Mouse (Mus musculus) spleen, adult 2 months (tissue): ENCODE data around the gene Ube2q2. TPM values are rescaled to one million over a fixed set of nuclear protein-coding genes. Genes with fewer than 3 reads are reported as not detected.
"Not testable (repeated sequence)": the region's sequence is repeated elsewhere in the genome, so short reads cannot be mapped to it uniquely, and the experiment has no call there.

Source experiments
- DNase-seq, 2 experiments: peaks; one replicate each; pipeline versions ENCODE4 v3.0.0 to v3.0.0-alpha.2; 2012 to 2021; ENCODE audit warnings: low spot score in 2 of 2, low read depth in 1 of 2
- H3K27ac ChIP-seq: fragments of 200-500 bp; 2 replicates; pipeline ENCODE4 v1.5.1; 2012; ENCODE audit warnings: low read length, inconsistent platforms; ENCODE audit not compliant: insufficient read depth
- H3K27me3 ChIP-seq: fragments of 200-500 bp; 2 replicates; pipeline ENCODE4 v1.6.1; 2012; ENCODE audit warnings: mild to moderate bottlenecking, moderate library complexity, low read length, inconsistent platforms; ENCODE audit not compliant: control insufficient read depth, insufficient read depth
- H3K36me3 ChIP-seq: fragments of 200-500 bp; 2 replicates; pipeline ENCODE4 v1.6.1; 2012; ENCODE audit warnings: mild to moderate bottlenecking, low read length, inconsistent platforms; ENCODE audit not compliant: control insufficient read depth, insufficient read depth
- H3K4me1 ChIP-seq: fragments of 200-500 bp; 2 replicates; pipeline ENCODE4 v1.6.1; 2011; ENCODE audit warnings: inconsistent platforms; ENCODE audit not compliant: control insufficient read depth, insufficient read depth, insufficient read length
- H3K4me3 ChIP-seq: fragments of 200-500 bp; 2 replicates; pipeline ENCODE4 v1.5.1; 2011; ENCODE audit warnings: mild to moderate bottlenecking, inconsistent platforms; ENCODE audit not compliant: insufficient read depth, insufficient read length; ENCODE audit errors: extremely low read depth
- CTCF ChIP-seq: fragments of 200-500 bp; IDR thresholded peaks from 2 replicates; pipeline ENCODE4 v1.5.1; 2011; ENCODE audit warnings: mild to moderate bottlenecking, inconsistent platforms; ENCODE audit not compliant: insufficient read depth, insufficient read length, insufficient replicate concordance; ENCODE audit errors: extremely low read depth
- POLR2A ChIP-seq: fragments of 200-500 bp; IDR thresholded peaks from 2 replicates; pipeline ENCODE4 v1.6.1; 2011; ENCODE audit warnings: low read depth, low read length, inconsistent platforms
- WGBS: fragments of 180-500 bp; shearing (Covaris S2); methylation state at CpG from one replicate; pipeline ENCODE4 v1.1.7; 2018; 5-methylcytosine and 5-hydroxymethylcytosine counted together
- polyA plus RNA-seq: library from polyadenylated mRNA; depleted of rRNA; stranded (reverse); fragments of >200 nt; gene quantifications from 2 replicates; pipeline ENCODE4 v1.2.3, GENCODE M21; 2012; rRNA removed

Ube2q2 gene
- polyA plus RNA-seq: 8.3 and 10.8 TPM in 2 replicates

DNA sequence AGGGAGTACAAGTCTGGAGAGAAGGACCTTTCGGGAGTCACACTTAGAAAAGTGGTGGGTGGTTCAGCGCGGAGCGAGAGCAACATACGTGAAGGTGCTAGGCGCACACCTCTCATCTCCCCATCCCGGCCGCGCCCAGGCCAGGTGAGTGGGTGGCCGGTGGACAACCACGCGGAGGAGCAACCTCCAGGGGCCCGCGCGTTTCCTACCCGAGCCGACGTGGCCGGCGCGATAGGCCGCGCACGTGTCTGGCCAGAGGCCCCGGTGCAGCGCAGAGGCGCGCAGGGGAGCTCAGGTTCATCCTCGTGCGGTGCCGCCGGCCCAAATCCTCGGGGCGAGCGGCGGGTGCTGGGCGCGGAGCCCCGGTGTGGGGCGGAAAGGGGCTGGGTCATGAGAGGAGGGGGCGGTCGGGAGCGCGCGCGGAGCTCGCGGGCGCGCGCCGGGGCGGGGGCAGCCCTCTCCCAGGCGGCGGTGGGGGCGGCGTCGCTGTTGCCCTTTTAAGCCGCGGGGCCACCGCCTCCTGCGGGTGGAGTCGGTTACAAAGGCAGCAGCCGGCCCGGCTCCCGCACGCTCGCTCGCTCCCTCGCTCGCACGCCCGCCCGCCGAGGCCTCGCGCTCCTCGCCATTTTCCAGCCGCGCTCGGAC, at the start of gene Ube2q2:
TSS of gene Ube2q2 (plus strand) at position 1 of the 645 bp plus-strand sequence.
- WGBS: 5% methylated on average over 79 of the region's 81 CpGs
- TF ChIP-seq CTCF (no peak), POLR2A (no peak)
- peak in 1 of 2 experiments; percentile 56 for DNase-seq

DNA sequence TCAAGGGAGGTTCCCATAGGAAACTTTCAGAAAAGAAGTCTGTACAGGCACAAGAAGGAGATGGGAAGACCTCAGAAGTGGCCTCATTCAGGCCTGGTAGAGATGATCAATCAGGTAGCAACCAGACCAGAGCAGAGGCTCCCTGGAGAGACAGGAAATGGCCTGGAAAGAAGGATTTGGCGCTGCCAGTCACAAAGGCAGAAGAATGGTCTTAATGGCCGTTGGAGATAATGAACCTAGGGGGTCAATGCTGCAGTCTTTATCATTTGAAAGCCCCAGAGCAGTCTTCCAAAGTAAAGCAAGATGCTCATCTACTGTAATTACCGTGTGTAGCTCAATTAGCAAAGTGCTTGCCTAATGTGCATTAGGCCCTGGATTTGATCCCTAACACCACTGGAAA, 47.5 kb upstream of the Ube2q2 start:
- no peak overlapping the region for H3K4me3 ChIP-seq
- no peak for TF ChIP-seq CTCF
- no peak for TF ChIP-seq POLR2A
- no peaks in the 10 kb centered on the region for H3K27me3 ChIP-seq
- 80% methylated on average over 3 of the region's 3 CpGs for WGBS
- no peak overlapping the region for H3K27ac ChIP-seq
- no peaks in the 10 kb centered on the region for H3K36me3 ChIP-seq
- no peaks in the 10 kb centered on the region for H3K4me1 ChIP-seq
- no peak for DNase-seq

More for the DNA sequence above, at the start of gene Ube2q2:
- peaks cover 9% of the 10 kb centered on the region for H3K4me1 ChIP-seq
- H3K36me3 ChIP-seq: no peaks in the 10 kb centered on the region; the same call in 1 of the 2 replicates
- peaks cover 2% of the 10 kb centered on the region for H3K27me3 ChIP-seq
- H3K4me3 ChIP-seq: peak within 1 kb of the TSS; percentile 99
- peak within 1 kb of the TSS; percentile 67 for H3K27ac ChIP-seq

- TF ChIP-seq POLR2A (no peak), CTCF (no peak)
- no peak for DNase-seq
- no peaks in the 10 kb centered on the region for H3K36me3 ChIP-seq
- WGBS: 63% methylated on average over 8 of the region's 8 CpGs
- H3K27me3 ChIP-seq: no peaks in the 10 kb centered on the region
- H3K27ac ChIP-seq: no peak overlapping the region
- no peaks in the 10 kb centered on the region for H3K4me1 ChIP-seq
- H3K4me3 ChIP-seq: no peak overlapping the region
Observed at GRCm38 (mm10) chr9:55102186-55102835, 46.3 kb upstream of the Ube2q2 start.

GRCm38 (mm10) chr9:55102931-55103630, 45.6 kb upstream of the Ube2q2 start:
- DNase-seq: no peak
- no peak overlapping the region for H3K27ac ChIP-seq
- TF ChIP-seq POLR2A (no peak), CTCF (no peak)
- no peak overlapping the region for H3K4me3 ChIP-seq
- WGBS: 89% methylated on average over 5 of the region's 5 CpGs
- no peaks in the 10 kb centered on the region for H3K36me3 ChIP-seq
- H3K27me3 ChIP-seq: no peaks in the 10 kb centered on the region
- H3K4me1 ChIP-seq: no peaks in the 10 kb centered on the region

DNA sequence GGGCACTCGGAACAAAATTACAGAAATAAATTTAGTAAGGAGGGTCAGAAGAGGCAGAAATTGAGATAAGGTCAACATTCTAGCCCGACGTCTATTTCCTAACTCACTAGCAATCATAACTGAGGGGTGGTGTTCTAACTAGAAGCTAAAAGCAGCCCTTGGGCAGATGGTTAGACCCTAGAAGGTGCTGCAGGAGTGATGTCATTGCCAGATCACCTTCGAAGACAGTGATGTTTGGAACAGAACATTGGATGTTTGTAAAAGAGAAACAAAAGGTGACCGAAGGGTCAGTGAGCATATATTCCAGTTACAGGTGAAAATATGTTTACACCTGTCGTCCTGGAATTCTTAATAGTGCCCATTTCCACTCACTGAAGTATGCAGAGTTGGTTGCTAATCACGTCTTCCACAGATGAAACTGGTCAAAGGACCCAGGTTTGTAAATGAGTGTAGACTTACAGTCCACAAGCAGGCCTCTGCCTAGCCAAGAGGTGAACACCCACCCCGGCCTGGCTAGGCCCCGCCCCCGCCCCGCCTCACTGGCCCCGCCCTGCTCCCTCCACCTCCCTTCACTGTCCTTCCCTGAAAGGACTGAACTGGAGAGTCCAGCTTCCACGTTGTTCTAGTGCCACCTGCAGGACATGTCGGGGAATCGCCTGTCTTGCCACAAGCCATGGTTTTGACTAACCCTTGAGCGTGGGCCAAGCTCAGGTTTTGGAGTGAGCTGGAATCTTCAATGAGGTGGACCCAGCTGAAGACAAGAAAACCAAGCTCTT, 38.4 kb upstream of the Ube2q2 start:
- no peak overlapping the region for H3K4me3 ChIP-seq
- H3K36me3 ChIP-seq: no peaks in the 10 kb centered on the region
- peak; percentile 41 to 68 for DNase-seq
- H3K4me1 ChIP-seq: no peaks in the 10 kb centered on the region
- no peaks in the 10 kb centered on the region for H3K27me3 ChIP-seq
- WGBS: 42% methylated on average over 16 of the region's 16 CpGs
- TF ChIP-seq POLR2A: no peak
- peak; percentile 89; the same call in 1 of the 2 replicates for TF ChIP-seq CTCF
- no peak overlapping the region for H3K27ac ChIP-seq

- not testable (repeated sequence) for H3K4me3 ChIP-seq, H3K36me3 ChIP-seq, H3K4me1 ChIP-seq, H3K27me3 ChIP-seq, H3K27ac ChIP-seq, DNase-seq
- WGBS: 2% methylated on average over 2 of the region's 3 CpGs
Observed at GRCm38 (mm10) chr9:55110835-55111217, 37.8 kb upstream of the Ube2q2 start.

GRCm38 (mm10) chr9:55114752-55115151, 33.9 kb upstream of the Ube2q2 start:
- no peak overlapping the region for H3K4me3 ChIP-seq
- TF ChIP-seq CTCF (no peak), POLR2A (no peak)
- no peak overlapping the region for H3K27ac ChIP-seq
- no peak for DNase-seq
- H3K27me3 ChIP-seq: no peaks in the 10 kb centered on the region
- H3K36me3 ChIP-seq: no peaks in the 10 kb centered on the region
- 65% methylated on average over 1 of the region's 1 CpGs for WGBS
- no peaks in the 10 kb centered on the region for H3K4me1 ChIP-seq
